In genomic region chr3:65863297-65863696, GRCm38 (mm10) we compare ENCODE assay signal across 8 mouse cellular contexts.
A peak's percentile ranks its signal among the peaks of the same experiment; 100 is the strongest.
DNase-seq lines count a peak whose midpoint lies in the region; ATAC-seq lines count a peak whose summit lies in the region.

No protein-coding gene starts in this region.

- no peak overlapping the region for H3K9ac ChIP-seq in forebrain, embryonic 11.5 days (ENCODE audit: low read length)
- peak overlapping the region; percentile 62 for H3K9ac ChIP-seq in heart, embryonic 16.5 days (ENCODE audit: low read length)
- no peak overlapping the region for H3K9ac ChIP-seq in liver, embryonic 13.5 days
- H3K9ac ChIP-seq in stomach, embryonic 15.5 days = no peak overlapping the region

- peak; percentile 91 for ATAC-seq in forebrain, embryonic 11.5 days (replicated peaks; ENCODE audit: low FRiP score)
- ATAC-seq in heart, embryonic 16.5 days (replicated peaks; ENCODE audit: extremely low read depth, insufficient read depth, low FRiP score) = peak; percentile 83
- no peak for ATAC-seq in liver, embryonic 13.5 days (ENCODE audit: low read depth)
- ATAC-seq in stomach, embryonic 15.5 days (ENCODE audit: insufficient read depth, low FRiP score, low read depth) = peak; percentile 81

- no peaks in the 10 kb centered on the region for H3K36me3 ChIP-seq in forebrain, embryonic 11.5 days (ENCODE audit: control insufficient read depth, insufficient read depth, low read length)
- H3K36me3 ChIP-seq in heart, embryonic 16.5 days (ENCODE audit: control insufficient read depth, insufficient read depth) = no peaks in the 10 kb centered on the region
- H3K36me3 ChIP-seq in liver, embryonic 13.5 days = no peaks in the 10 kb centered on the region
- H3K36me3 ChIP-seq in stomach, embryonic 15.5 days = no peaks in the 10 kb centered on the region

- H3K27ac ChIP-seq in forebrain, embryonic 11.5 days (ENCODE audit: low read depth, low read length) = no peak overlapping the region
- peak overlapping the region; percentile 24; the same call in 1 of the 2 replicates for H3K27ac ChIP-seq in heart, embryonic 16.5 days (ENCODE audit: low read length)
- no peak overlapping the region for H3K27ac ChIP-seq in liver, embryonic 13.5 days
- H3K27ac ChIP-seq in stomach, embryonic 15.5 days = no peak overlapping the region

- peaks cover 11% of the 10 kb centered on the region for H3K4me1 ChIP-seq in forebrain, embryonic 11.5 days (replicated peaks; ENCODE audit: control insufficient read depth, insufficient read depth, low read length)
- peaks cover 26% of the 10 kb centered on the region for H3K4me1 ChIP-seq in heart, embryonic 16.5 days (ENCODE audit: control insufficient read depth, insufficient read depth, low read length)
- peaks cover 19% of the 10 kb centered on the region for H3K4me1 ChIP-seq in liver, embryonic 13.5 days (replicated peaks)
- peaks cover 21% of the 10 kb centered on the region for H3K4me1 ChIP-seq in stomach, embryonic 15.5 days

- peak; percentile 48 to 51 for DNase-seq in CD8-positive naive resting alpha-beta T cell, adult 2 months (ENCODE audit: low read depth in 2 of 2, low spot score in 2 of 2)
- DNase-seq in c-Kit-positive CD71-negative TER-119-negative erythroid progenitor cells, embryonic 14.5 days (ENCODE audit: low read depth) = peak; percentile 58
- peak; percentile 88 for DNase-seq in forebrain, embryonic 11.5 days (ENCODE audit: low spot score)
- DNase-seq in kidney, postnatal 25 days = peak; percentile 80 to 86
- peak; percentile 39 for DNase-seq in liver, embryonic 13.5 days
- peak; percentile 86 for DNase-seq in neural tube, embryonic 10.5 days (ENCODE audit: extremely low spot score, low spot score)

- no peaks in the 10 kb centered on the region for H3K9me3 ChIP-seq in forebrain, embryonic 11.5 days (ENCODE audit: control insufficient read depth, low read length)
- no peaks in the 10 kb centered on the region for H3K9me3 ChIP-seq in heart, embryonic 16.5 days (replicated peaks; ENCODE audit: control insufficient read depth, low read length)
- no peaks in the 10 kb centered on the region for H3K9me3 ChIP-seq in liver, embryonic 13.5 days (replicated peaks)
- no peaks in the 10 kb centered on the region for H3K9me3 ChIP-seq in stomach, embryonic 15.5 days

- 3% methylated on average over 11 of the region's 11 CpGs for WGBS in forebrain, embryonic 11.5 days
- 2% methylated on average over 11 of the region's 11 CpGs for WGBS in heart, embryonic 16.5 days
- WGBS in liver, embryonic 13.5 days (ENCODE audit: insufficient replicate concordance) = 4% methylated on average over 11 of the region's 11 CpGs
- WGBS in stomach, embryonic 15.5 days = 4% methylated on average over 11 of the region's 11 CpGs

- H3K27me3 ChIP-seq in forebrain, embryonic 11.5 days (ENCODE audit: control insufficient read depth, insufficient read depth, low read length) = no peaks in the 10 kb centered on the region
- H3K27me3 ChIP-seq in heart, embryonic 16.5 days (ENCODE audit: control insufficient read depth, insufficient read depth, low read length) = no peaks in the 10 kb centered on the region
- H3K27me3 ChIP-seq in liver, embryonic 13.5 days = no peaks in the 10 kb centered on the region
- no peaks in the 10 kb centered on the region for H3K27me3 ChIP-seq in stomach, embryonic 15.5 days (replicated peaks)

- no peak overlapping the region for H3K4me3 ChIP-seq in forebrain, embryonic 11.5 days (ENCODE audit: low read depth, low read length)
- H3K4me3 ChIP-seq in heart, embryonic 16.5 days (ENCODE audit: low read length) = peak overlapping the region; percentile 39
- H3K4me3 ChIP-seq in liver, embryonic 13.5 days (replicated peaks) = no peak overlapping the region
- no peak overlapping the region for H3K4me3 ChIP-seq in stomach, embryonic 15.5 days (replicated peaks)

- peak overlapping the region; percentile 19 for H3K4me2 ChIP-seq in forebrain, embryonic 11.5 days (ENCODE audit: low read depth, low read length, severe bottlenecking)
- peak overlapping the region; percentile 66 for H3K4me2 ChIP-seq in heart, embryonic 16.5 days (ENCODE audit: low read depth, low read length)
- no peak overlapping the region for H3K4me2 ChIP-seq in liver, embryonic 13.5 days
- H3K4me2 ChIP-seq in stomach, embryonic 15.5 days = peak overlapping the region; percentile 6; the same call in 1 of the 2 replicates
